Mouse (Mus musculus) forebrain, embryonic 12.5 days (tissue): ENCODE measurements around the gene Rnf149. TPM values are rescaled to one million over a fixed set of nuclear protein-coding genes. Genes with fewer than 3 reads are reported as not detected.

Source experiments
- ATAC-seq: fragments of 200-750 bp; cut with Nextera tagmentation; 2 replicates; pipeline ENCODE4 v1.8.0; 2017; ENCODE audit warnings: moderate TSS enrichment; ENCODE audit not compliant: low FRiP score
- H3K27ac ChIP-seq: fragments of 300-500 bp; sonication (generic); 2 replicates; pipeline ENCODE4 v1.5.1; 2016; ENCODE audit warnings: mild to moderate bottlenecking
- H3K27me3 ChIP-seq: fragments of 300-500 bp; sonication (generic); 2 replicates; pipeline ENCODE4 v1.6.1; 2016; ENCODE audit warnings: mild to moderate bottlenecking
- H3K36me3 ChIP-seq: fragments of 300-500 bp; sonication (generic); replicated peaks from 2 replicates; pipeline ENCODE4 v1.6.1; 2016; ENCODE audit warnings: mild to moderate bottlenecking
- H3K4me1 ChIP-seq: fragments of 300-500 bp; sonication (generic); 2 replicates; pipeline ENCODE4 v1.6.1; 2016
- H3K4me2 ChIP-seq: fragments of 300-500 bp; sonication (generic); 2 replicates; pipeline ENCODE4 v1.6.1; 2016; ENCODE audit warnings: mild to moderate bottlenecking, moderate library complexity
- H3K4me3 ChIP-seq: fragments of 300-500 bp; sonication (generic); replicated peaks from 2 replicates; pipeline ENCODE4 v1.5.1; 2016; ENCODE audit warnings: mild to moderate bottlenecking
- H3K9ac ChIP-seq: fragments of 300-500 bp; sonication (generic); 2 replicates; pipeline ENCODE4 v1.6.1; 2016; ENCODE audit warnings: mild to moderate bottlenecking
- H3K9me3 ChIP-seq: fragments of 300-500 bp; sonication (generic); 2 replicates; pipeline ENCODE4 v1.6.1; 2016
- WGBS: fragments of 180-500 bp; shearing (Covaris S2); methylation state at CpG from one replicate; pipeline ENCODE4 v1.1.7; 2016; 5-methylcytosine and 5-hydroxymethylcytosine counted together
- polyA plus RNA-seq: library from polyadenylated mRNA; unstranded; fragments of >200 nt; fragmentation: Nextera tagmentation; extraction: Ambion mirVana; gene quantifications from 2 replicates; pipeline ENCODE4 v1.2.1, GENCODE M21; 2016

Gene Rnf149
- polyA plus RNA-seq, 1 experiment from 2014 or later: 30.5 TPM

- no peak overlapping the region for H3K9ac ChIP-seq
- no peak for ATAC-seq
- H3K27ac ChIP-seq: no peak overlapping the region
- H3K36me3 ChIP-seq: peaks cover 15% of the 10 kb centered on the region; the same call in 1 of the 2 replicates
- H3K4me2 ChIP-seq: no peak overlapping the region
- no peaks in the 10 kb centered on the region for H3K27me3 ChIP-seq
- H3K4me1 ChIP-seq: no peaks in the 10 kb centered on the region
- H3K4me3 ChIP-seq: no peak overlapping the region
- H3K9me3 ChIP-seq: no peaks in the 10 kb centered on the region
Observed at GRCm38 (mm10) chr1:39568079-39568478, 9.1 kb downstream of the Rnf149 start.

DNA sequence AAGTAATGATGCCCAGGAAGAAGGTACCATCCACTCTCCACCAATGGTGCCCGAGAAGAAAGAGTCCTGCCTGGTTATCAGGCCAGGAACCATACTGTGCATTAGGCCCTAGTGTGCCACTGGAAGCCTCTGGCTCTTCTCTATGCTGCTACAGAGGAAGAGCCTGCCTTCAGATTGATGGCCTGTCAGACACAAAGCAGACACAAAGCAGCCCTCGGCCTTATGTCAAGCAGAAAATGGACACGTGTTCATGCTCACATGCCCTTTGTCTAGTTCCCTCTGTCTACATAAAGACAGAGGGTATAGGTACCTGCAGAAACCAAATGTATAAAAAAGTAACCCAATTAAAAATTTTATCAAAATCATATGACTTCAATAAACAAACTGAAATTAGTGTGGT, 12.6 kb downstream of the Rnf149 start:
- 73% methylated on average over 3 of the region's 3 CpGs for WGBS
- H3K4me1 ChIP-seq: no peaks in the 10 kb centered on the region
- peaks cover 23% of the 10 kb centered on the region for H3K36me3 ChIP-seq
- H3K4me2 ChIP-seq: no peak overlapping the region
- H3K27ac ChIP-seq: no peak overlapping the region
- H3K27me3 ChIP-seq: no peaks in the 10 kb centered on the region
- no peaks in the 10 kb centered on the region for H3K9me3 ChIP-seq
- no peak overlapping the region for H3K4me3 ChIP-seq
- H3K9ac ChIP-seq: no peak overlapping the region
- no peak for ATAC-seq

GRCm38 (mm10) chr1:39563161-39563560, 14.0 kb downstream of the Rnf149 start:
- H3K36me3 ChIP-seq: peaks cover 29% of the 10 kb centered on the region
- WGBS: 89% methylated on average over 7 of the region's 7 CpGs
- H3K27me3 ChIP-seq: no peaks in the 10 kb centered on the region
- H3K9ac ChIP-seq: no peak overlapping the region
- no peak overlapping the region for H3K4me2 ChIP-seq
- no peaks in the 10 kb centered on the region for H3K9me3 ChIP-seq
- no peak for ATAC-seq
- no peaks in the 10 kb centered on the region for H3K4me1 ChIP-seq
- H3K4me3 ChIP-seq: no peak overlapping the region
- no peak overlapping the region for H3K27ac ChIP-seq

DNA sequence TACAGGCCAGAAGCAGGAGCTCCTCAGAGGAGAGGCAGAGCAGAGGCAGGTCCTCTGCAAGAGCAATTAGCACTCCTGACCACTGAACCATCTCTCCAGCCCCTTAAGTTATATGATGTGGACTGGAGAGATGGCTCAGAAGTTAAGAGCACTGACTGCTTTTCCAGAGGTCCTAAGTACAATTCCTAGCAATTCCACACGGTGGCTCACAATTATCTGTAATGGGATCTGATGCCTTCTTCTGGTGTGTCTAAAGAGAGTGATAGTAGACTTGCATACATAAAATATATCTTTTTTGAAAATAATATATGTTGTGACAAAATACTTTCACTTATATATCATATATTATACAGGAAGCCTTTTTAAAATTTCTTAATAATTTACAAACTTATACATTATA, 15.3 kb downstream of the Rnf149 start:
- no peaks in the 10 kb centered on the region for H3K27me3 ChIP-seq
- no peaks in the 10 kb centered on the region for H3K9me3 ChIP-seq
- H3K36me3 ChIP-seq: peaks cover 29% of the 10 kb centered on the region
- 74% methylated on average over 1 of the region's 1 CpGs for WGBS
- no peaks in the 10 kb centered on the region for H3K4me1 ChIP-seq
- no peak for ATAC-seq
- H3K9ac ChIP-seq: no peak overlapping the region
- H3K27ac ChIP-seq: no peak overlapping the region
- H3K4me3 ChIP-seq: no peak overlapping the region
- no peak overlapping the region for H3K4me2 ChIP-seq

- no peak overlapping the region for H3K4me3 ChIP-seq
- no peaks in the 10 kb centered on the region for H3K9me3 ChIP-seq
- no peak overlapping the region for H3K4me2 ChIP-seq
- no peak overlapping the region for H3K9ac ChIP-seq
- H3K27me3 ChIP-seq: no peaks in the 10 kb centered on the region
- WGBS: 97% methylated on average over 2 of the region's 2 CpGs
- H3K27ac ChIP-seq: no peak overlapping the region
- peaks cover 49% of the 10 kb centered on the region for H3K36me3 ChIP-seq
- H3K4me1 ChIP-seq: peaks cover 6% of the 10 kb centered on the region; the same call in 1 of the 2 replicates
- no peak for ATAC-seq
Observed at GRCm38 (mm10) chr1:39559009-39559408, 18.2 kb downstream of the Rnf149 start.

DNA sequence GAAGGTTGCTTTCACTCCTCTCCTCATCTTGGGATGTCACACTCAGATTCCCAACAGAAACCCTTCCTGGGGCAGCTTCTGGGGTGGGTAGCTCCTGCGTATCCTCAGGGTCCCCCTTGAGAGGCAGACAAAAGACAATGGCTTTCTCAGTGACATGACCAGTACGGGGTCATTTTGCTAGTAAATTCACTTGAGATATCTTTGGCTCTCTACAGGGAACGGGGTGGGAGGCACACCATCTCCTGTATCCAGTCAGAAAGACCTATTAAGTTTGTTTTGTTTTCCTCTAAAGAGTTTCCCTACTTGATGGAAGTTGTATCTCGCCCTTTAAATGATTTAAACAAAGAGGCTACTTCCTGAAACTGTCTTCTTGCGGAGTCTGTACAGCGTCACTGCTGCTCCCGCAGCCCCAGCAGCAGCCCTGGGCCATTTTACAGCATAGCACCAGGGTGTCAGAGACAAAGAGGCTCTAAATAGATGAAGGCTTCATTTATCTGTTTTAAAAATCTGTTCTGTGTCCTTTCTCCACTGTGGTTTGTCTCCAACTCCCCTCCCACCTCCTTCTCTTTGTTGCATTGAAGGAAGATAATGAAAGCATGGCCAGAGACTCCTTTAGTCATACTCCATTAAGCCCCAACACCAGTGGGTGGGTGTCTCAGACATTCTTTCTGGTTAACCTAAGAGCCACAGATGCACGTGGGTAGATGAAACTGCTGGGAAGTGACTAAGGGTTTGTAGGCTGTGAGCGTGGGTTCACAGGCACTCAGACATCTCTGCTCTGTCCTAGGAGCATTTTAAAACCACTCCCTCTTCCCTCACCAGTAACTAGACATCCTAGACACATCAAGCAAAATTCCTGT, 21.4 kb downstream of the Rnf149 start:
- H3K4me2 ChIP-seq: no peak overlapping the region
- no peak overlapping the region for H3K27ac ChIP-seq
- no peak overlapping the region for H3K4me3 ChIP-seq
- H3K4me1 ChIP-seq: peaks cover 6% of the 10 kb centered on the region; the same call in 1 of the 2 replicates
- WGBS: 66% methylated on average over 9 of the region's 9 CpGs
- H3K36me3 ChIP-seq: peaks cover 50% of the 10 kb centered on the region
- H3K9me3 ChIP-seq: no peaks in the 10 kb centered on the region
- no peak overlapping the region for H3K9ac ChIP-seq
- no peak for ATAC-seq
- no peaks in the 10 kb centered on the region for H3K27me3 ChIP-seq

DNA sequence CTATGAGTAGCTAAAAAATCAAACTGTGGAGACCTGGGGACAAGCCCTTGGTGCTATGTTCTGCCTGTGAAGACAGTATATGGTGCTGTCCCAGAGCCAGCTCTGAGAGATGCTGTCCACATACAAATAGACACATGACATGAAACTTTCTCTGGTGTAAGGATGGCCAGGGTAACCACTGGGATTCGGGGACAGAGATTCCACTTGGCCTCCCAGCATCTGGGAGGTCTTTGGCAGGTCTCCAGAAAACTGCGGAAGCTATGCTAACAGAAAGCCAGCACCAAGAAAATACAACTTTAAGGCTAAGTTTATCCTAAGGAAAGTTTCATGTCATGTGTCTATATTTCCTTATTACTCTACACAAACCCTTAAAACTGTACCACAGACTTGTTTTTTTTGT, 27.4 kb downstream of the Rnf149 start:
- H3K9me3 ChIP-seq: no peaks in the 10 kb centered on the region
- H3K4me3 ChIP-seq: no peak overlapping the region
- no peak overlapping the region for H3K4me2 ChIP-seq
- ATAC-seq: no peak
- no peak overlapping the region for H3K9ac ChIP-seq
- peaks cover 68% of the 10 kb centered on the region for H3K36me3 ChIP-seq
- no peaks in the 10 kb centered on the region for H3K27me3 ChIP-seq
- no peaks in the 10 kb centered on the region for H3K4me1 ChIP-seq
- H3K27ac ChIP-seq: no peak overlapping the region
- WGBS: 94% methylated on average over 2 of the region's 2 CpGs

DNA sequence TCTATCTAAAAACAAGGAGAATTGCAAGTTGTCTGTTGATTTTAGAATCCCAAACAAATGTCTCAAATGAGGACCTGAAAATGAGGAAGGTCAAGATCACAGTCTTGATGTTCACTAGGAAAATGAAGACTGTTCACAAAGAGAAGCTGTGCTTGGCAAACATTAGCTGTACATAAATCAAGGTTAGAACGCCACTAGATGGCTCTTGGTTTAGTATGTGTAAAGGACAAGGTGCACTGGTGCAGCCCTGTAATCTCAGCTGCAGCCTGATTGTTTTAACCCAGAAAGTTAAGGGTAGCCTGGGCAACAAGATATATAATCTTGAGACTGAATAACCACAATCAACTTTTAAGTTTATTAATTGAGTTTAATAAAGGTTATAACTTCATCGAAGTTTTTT, 30.0 kb downstream of the Rnf149 start:
- Histone ChIP-seq H3K36me3 (peaks cover 77% of the 10 kb centered on the region), H3K4me1 (no peaks in the 10 kb centered on the region), H3K4me3 (no peak overlapping the region), H3K27me3 (no peaks in the 10 kb centered on the region), H3K9me3 (no peaks in the 10 kb centered on the region), H3K27ac (no peak overlapping the region), H3K4me2 (no peak overlapping the region), H3K9ac (no peak overlapping the region)
- WGBS: 82% methylated on average over 2 of the region's 2 CpGs
- no peak for ATAC-seq

DNA sequence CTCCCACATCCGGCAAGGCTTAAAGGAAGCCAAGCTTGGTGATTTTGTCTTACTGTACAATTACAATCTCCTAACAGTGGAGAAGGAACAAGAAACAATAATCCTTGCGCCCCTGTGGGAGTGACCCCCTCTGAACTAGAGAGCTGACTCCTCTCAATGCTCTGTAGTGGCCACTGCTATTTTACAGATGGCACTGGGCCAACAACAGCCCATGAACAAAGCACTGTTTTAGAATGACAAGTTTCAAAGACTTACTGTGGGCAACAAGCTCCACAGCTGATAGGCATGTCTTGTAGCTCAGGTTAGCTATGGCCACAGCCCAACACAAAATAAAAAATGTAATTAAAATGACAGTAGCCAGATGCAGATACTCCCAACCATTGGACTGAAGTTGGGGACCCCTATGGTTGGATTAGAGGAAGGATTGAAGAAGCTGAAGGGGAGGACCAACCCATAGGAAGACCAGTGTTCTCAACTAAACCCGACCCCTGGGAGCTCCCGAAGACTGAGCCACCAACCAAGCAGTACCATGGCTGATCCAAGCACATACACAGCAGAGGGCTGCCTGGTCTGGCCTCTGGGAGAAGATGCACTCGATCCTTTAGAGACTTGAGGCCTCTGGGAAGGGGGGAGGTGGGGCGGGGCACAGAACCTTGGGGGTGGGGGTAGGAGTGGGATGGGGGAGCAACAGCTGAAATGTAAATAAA, 30.9 kb downstream of the Rnf149 start:
- Histone ChIP-seq H3K27ac (no peak overlapping the region), H3K36me3 (peaks cover 78% of the 10 kb centered on the region), H3K4me3 (no peak overlapping the region), H3K9me3 (no peaks in the 10 kb centered on the region), H3K4me2 (no peak overlapping the region), H3K27me3 (no peaks in the 10 kb centered on the region), H3K4me1 (no peaks in the 10 kb centered on the region), H3K9ac (no peak overlapping the region)
- ATAC-seq: no peak
- 94% methylated on average over 6 of the region's 6 CpGs for WGBS

DNA sequence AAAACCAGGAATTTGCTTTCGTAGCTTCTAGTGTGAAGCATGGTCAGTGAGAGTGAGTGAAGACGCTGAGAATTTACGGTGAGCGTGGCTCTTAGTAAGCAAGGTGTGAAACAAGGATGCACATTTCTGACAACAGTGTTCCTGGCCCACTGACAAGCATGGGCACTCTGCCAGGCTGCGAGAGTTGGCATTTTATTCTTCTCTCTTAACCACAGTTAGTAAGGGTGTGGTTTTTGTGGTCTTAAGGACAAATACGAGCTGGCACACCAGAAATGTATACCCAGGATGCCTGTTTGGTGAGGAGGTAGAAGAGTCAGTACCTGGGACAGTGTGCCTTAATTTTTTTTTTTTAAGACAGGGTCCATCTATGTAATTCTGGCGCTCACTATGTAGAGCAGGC, 31.6 kb downstream of the Rnf149 start:
- no peak overlapping the region for H3K4me3 ChIP-seq
- no peak overlapping the region for H3K4me2 ChIP-seq
- peaks cover 3% of the 10 kb centered on the region; the same call in 1 of the 2 replicates for H3K9me3 ChIP-seq
- H3K27me3 ChIP-seq: no peaks in the 10 kb centered on the region
- no peak for ATAC-seq
- peaks cover 79% of the 10 kb centered on the region for H3K36me3 ChIP-seq
- no peak overlapping the region for H3K27ac ChIP-seq
- H3K4me1 ChIP-seq: no peaks in the 10 kb centered on the region
- H3K9ac ChIP-seq: no peak overlapping the region
- WGBS: 95% methylated on average over 7 of the region's 7 CpGs

DNA sequence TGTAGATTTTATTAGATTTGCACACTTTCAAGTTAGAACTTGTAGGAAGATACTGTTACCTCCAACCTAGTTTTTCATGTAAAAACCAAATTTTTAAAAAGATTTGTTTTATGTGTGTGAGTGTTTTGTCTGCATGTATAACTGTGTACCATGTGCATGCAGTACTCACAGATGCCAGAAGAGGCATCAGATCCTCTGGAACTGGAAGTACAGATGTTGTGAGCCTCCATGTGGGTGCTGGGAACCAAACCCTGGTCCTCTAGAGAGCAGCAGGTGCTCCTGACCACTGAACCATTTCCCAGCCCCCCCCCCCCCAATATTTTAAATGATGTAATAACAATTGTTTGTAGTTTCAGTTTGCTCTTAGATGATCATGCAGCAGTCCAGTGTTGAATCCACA, 36.6 kb downstream of the Rnf149 start:
- Histone ChIP-seq H3K27me3 (no peaks in the 10 kb centered on the region), H3K4me1 (peaks cover 13% of the 10 kb centered on the region), H3K27ac (no peak overlapping the region), H3K9ac (no peak overlapping the region), H3K4me2 (no peak overlapping the region), H3K4me3 (no peak overlapping the region), H3K9me3 (peaks cover 7% of the 10 kb centered on the region; the same call in 1 of the 2 replicates), H3K36me3 (peaks cover 67% of the 10 kb centered on the region)
- ATAC-seq: no peak

DNA sequence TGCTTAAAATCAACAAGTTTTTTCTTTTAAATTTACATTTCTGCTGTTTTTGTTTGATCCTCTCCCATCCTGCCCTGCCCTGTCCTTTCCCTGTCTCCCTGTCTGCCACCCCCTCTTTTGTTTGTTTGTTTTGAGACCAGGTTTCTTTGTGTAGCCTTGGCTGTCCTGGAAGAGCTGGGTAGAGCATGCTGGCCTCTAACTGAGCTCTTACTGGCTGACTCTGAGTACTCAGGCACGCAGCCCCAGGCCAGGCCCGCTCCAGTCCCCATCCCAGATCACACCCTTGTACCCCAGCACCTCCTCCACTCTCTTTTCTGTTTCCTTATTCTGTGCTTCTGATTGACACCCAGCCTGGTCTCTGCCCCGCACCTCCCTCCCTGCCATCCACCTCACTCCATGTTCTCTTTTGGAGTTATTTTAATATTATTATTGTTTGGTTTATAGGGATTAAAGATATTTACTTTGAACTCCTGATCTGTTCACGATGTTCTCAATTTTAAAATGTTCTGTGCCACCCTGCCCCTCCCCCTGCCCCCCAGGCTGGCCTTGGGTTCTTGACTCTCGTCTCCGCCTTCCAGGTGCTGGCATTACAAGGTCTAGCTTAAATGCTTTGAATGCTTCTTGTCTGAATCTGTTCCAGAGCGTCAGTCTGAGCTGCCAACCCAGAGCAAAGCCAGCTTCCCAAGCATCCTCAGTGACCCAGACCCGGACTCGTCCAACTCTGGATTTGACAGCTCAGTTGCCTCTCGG, 39.4 kb downstream of the Rnf149 start:
- Histone ChIP-seq H3K27ac (no peak overlapping the region), H3K36me3 (peaks cover 42% of the 10 kb centered on the region), H3K4me3 (no peak overlapping the region), H3K4me2 (0 out of 2 replicates have a peak overlapping the region, but pooled peaks have one; percentile 9), H3K4me1 (peaks cover 13% of the 10 kb centered on the region), H3K9ac (no peak overlapping the region; the same call in 1 of the 2 replicates), H3K27me3 (no peaks in the 10 kb centered on the region), H3K9me3 (peaks cover 7% of the 10 kb centered on the region; the same call in 1 of the 2 replicates)
- no peak for ATAC-seq
- WGBS: 93% methylated on average over 10 of the region's 10 CpGs
